Mouse (Mus musculus) forebrain, postnatal 0 days (tissue): ENCODE measurements around the gene Slc16a9. TPM values are rescaled to one million over a fixed set of nuclear protein-coding genes. Genes with fewer than 3 reads are reported as not detected.

Experiments used
- ATAC-seq: fragments of 200-750 bp; cut with Nextera tagmentation; 2 replicates; pipeline ENCODE4 v1.8.0; 2017; ENCODE audit warnings: mild to moderate bottlenecking, moderate library complexity
- DNase-seq: peaks from one replicate; pipeline ENCODE4 v3.0.0-alpha.2; 2015
- H3K27ac ChIP-seq: fragments of 300-500 bp; sonication (generic); 2 replicates; pipeline ENCODE4 v1.5.1; 2014; ENCODE audit warnings: low read depth, mild to moderate bottlenecking, antibody characterized with exemption, low read length, moderate library complexity, mixed read lengths
- H3K27me3 ChIP-seq: fragments of 300-500 bp; sonication (generic); 2 replicates; pipeline ENCODE4 v1.6.1; 2014; ENCODE audit warnings: mild to moderate bottlenecking, low read length, mixed read lengths; ENCODE audit not compliant: insufficient read depth
- H3K36me3 ChIP-seq: fragments of 300-500 bp; sonication (generic); 2 replicates; pipeline ENCODE4 v1.6.1; 2014; ENCODE audit warnings: mild to moderate bottlenecking, moderate library complexity; ENCODE audit not compliant: insufficient read depth
- H3K4me1 ChIP-seq: fragments of 300-500 bp; sonication (generic); 2 replicates; pipeline ENCODE4 v1.6.1; 2014; ENCODE audit warnings: antibody characterized with exemption; ENCODE audit not compliant: insufficient read depth
- H3K4me2 ChIP-seq: fragments of 300-500 bp; sonication (generic); 2 replicates; pipeline ENCODE4 v1.6.1; 2014; ENCODE audit warnings: low read depth, mild to moderate bottlenecking, moderate library complexity
- H3K4me3 ChIP-seq: fragments of 300-500 bp; sonication (generic); 2 replicates; pipeline ENCODE4 v1.5.1; 2014; ENCODE audit warnings: low read depth, low read length, mixed read lengths
- H3K9ac ChIP-seq: fragments of 300-500 bp; sonication (generic); 2 replicates; pipeline ENCODE4 v1.6.1; 2014; ENCODE audit warnings: mild to moderate bottlenecking
- H3K9me3 ChIP-seq: fragments of 300-500 bp; sonication (generic); 2 replicates; pipeline ENCODE4 v1.6.1; 2016; ENCODE audit warnings: low read length
- CTCF ChIP-seq: sonication (generic); IDR thresholded peaks from 2 replicates; pipeline ENCODE4 v1.5.1; 2016; ENCODE audit warnings: antibody characterized with exemption, control low read depth, low read depth
- WGBS: fragments of 180-500 bp; shearing (Covaris S2); extraction: QIAGEN DNeasy Blood & Tissue Kit; methylation state at CpG from one replicate; pipeline ENCODE4 v1.1.7; 2014; 5-methylcytosine and 5-hydroxymethylcytosine counted together
- polyA plus RNA-seq: library from polyadenylated mRNA; unstranded; fragments of >200 nt; fragmentation: Nextera tagmentation; extraction: Ambion mirVana; gene quantifications from 2 replicates; pipeline ENCODE4 v1.2.1, GENCODE M21; 2015
- total RNA-seq: library from RNA; depleted of rRNA; stranded (reverse); fragments of >200 nt; gene quantifications from 2 replicates; pipeline ENCODE4 v1.2.3, GENCODE M21; 2014

The Slc16a9 gene
- total and polyA plus RNA-seq, 2 experiments from 2014 or later, result 2.6 to 6.1 TPM

DNA sequence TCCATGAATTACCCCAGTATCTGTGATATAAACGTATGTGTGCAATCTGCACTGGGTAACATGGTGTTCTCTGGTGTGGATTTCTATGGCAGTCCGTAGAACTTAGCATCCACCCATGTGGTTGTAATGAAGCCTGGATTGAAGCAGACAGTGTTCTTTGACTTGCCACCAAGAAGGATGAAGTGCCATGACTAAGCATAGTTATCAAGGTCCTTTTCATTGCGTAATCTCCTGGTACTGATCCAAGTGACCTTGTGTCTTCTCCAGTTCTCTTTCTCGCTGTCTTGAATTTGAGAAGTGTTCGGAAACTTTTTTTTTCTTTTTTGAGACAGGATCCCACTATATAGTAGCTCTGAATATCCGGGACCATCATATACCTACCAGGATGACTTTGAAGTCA lies 20.3 kb upstream of the Slc16a9 start:
- no peak overlapping the region for H3K27ac ChIP-seq
- H3K4me1 ChIP-seq, result no peaks in the 10 kb centered on the region
- ATAC-seq (no peak), DNase-seq (no peak)
- no peak overlapping the region for H3K4me3 ChIP-seq
- no peak overlapping the region for H3K4me2 ChIP-seq
- no peaks in the 10 kb centered on the region for H3K9me3 ChIP-seq
- 92% methylated on average over 6 of the region's 6 CpGs for WGBS
- H3K36me3 ChIP-seq, result no peaks in the 10 kb centered on the region
- H3K27me3 ChIP-seq, result no peaks in the 10 kb centered on the region
- no peak overlapping the region for H3K9ac ChIP-seq
- no peak for TF ChIP-seq CTCF

DNA sequence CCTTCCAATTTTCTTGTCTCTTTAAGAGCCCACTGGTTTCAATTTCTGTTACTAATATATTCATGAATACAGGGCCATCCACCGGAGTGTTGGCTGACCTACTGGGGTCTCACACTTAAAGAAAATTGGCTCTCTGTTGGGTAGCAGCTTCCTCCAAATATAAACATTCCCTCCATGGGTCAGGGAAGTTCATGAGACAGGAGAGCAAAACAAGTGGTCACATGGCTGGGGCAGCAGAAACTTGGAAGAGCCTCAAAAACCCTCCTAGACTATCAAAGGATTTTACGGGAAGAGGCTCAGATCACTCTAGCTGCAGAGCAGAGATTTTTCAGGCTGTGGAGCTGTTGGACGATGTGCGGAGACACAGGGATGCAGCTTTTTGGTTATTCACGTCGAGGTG lies 19.1 kb upstream of the Slc16a9 start:
- Histone ChIP-seq H3K4me3 (no peak overlapping the region), H3K9me3 (no peaks in the 10 kb centered on the region), H3K9ac (no peak overlapping the region), H3K27me3 (no peaks in the 10 kb centered on the region), H3K4me1 (no peaks in the 10 kb centered on the region), H3K4me2 (no peak overlapping the region), H3K36me3 (no peaks in the 10 kb centered on the region), H3K27ac (no peak overlapping the region)
- TF ChIP-seq CTCF, result no peak
- 66% methylated on average over 6 of the region's 6 CpGs for whole genome bisulfite sequencing
- no peak for ATAC-seq
- DNase-seq, result no peak

GRCm38 (mm10) chr10:70226608-70227007 lies 18.3 kb upstream of the Slc16a9 start:
- ATAC-seq, result no peak
- Histone ChIP-seq H3K27me3 (no peaks in the 10 kb centered on the region), H3K4me2 (no peak overlapping the region), H3K27ac (no peak overlapping the region), H3K4me3 (no peak overlapping the region), H3K9me3 (no peaks in the 10 kb centered on the region), H3K36me3 (no peaks in the 10 kb centered on the region), H3K4me1 (no peaks in the 10 kb centered on the region), H3K9ac (no peak overlapping the region)
- DNase-seq, result no peak
- TF ChIP-seq CTCF, result no peak

- Histone ChIP-seq H3K36me3 (no peaks in the 10 kb centered on the region), H3K9me3 (no peaks in the 10 kb centered on the region), H3K27me3 (no peaks in the 10 kb centered on the region), H3K4me3 (no peak overlapping the region), H3K9ac (no peak overlapping the region), H3K4me2 (no peak overlapping the region), H3K4me1 (no peaks in the 10 kb centered on the region), H3K27ac (no peak overlapping the region)
- no peak for DNase-seq
- TF ChIP-seq CTCF, result no peak
- WGBS, result 84% methylated on average over 6 of the region's 6 CpGs
- no peak for ATAC-seq
These were observed 14.5 kb upstream of the Slc16a9 start for GRCm38 (mm10) chr10:70230352-70230751.

- Histone ChIP-seq H3K36me3 (no peaks in the 10 kb centered on the region), H3K4me2 (no peak overlapping the region), H3K9me3 (no peaks in the 10 kb centered on the region), H3K27ac (no peak overlapping the region), H3K4me3 (no peak overlapping the region), H3K9ac (no peak overlapping the region), H3K27me3 (no peaks in the 10 kb centered on the region), H3K4me1 (no peaks in the 10 kb centered on the region)
- DNase-seq (no peak), ATAC-seq (no peak)
- TF ChIP-seq CTCF, result no peak
- 69% methylated on average over 2 of the region's 2 CpGs for WGBS
These were observed 7.0 kb upstream of the Slc16a9 start for GRCm38 (mm10) chr10:70237936-70238335.

DNA sequence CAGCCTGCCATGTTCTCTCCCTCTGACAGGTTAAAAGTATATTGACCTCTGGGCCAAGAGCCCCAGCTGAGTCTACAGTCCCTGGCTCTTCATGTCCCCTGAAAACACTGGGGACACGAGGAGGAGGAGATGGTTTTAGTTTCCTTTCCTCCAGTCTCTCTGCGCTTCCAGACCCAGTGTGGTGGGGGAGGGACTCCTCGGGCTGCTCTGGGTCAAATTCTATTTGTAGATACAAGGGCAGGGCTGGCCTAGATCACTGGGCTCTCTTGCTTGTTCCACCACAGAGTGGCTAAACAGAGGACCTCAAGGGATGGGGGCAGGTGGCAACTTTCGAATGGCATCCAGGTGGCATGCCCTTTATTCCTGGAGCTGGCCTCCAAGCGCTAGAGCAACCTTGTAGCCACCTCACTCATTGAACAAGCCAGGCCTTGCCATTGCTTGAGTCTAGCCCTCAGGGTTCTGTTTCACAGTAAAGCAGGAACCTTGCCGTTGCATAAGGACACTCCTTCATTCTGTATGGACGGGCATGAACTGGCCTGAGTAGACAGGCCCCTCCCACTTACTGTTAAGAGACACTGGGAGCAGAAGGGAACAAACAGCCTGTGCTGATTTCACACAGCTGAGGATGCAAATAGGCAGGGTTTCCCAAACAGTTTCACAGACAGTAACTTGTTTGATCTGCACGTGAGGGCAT lies 2.0 kb upstream of the Slc16a9 start:
- Histone ChIP-seq H3K9ac (no peak overlapping the region), H3K9me3 (no peaks in the 10 kb centered on the region), H3K4me2 (no peak overlapping the region), H3K27ac (no peak overlapping the region), H3K27me3 (peaks cover 12% of the 10 kb centered on the region), H3K4me3 (no peak overlapping the region), H3K36me3 (no peaks in the 10 kb centered on the region), H3K4me1 (no peaks in the 10 kb centered on the region)
- TF ChIP-seq CTCF, result no peak
- DNase-seq, result no peak
- no peak for ATAC-seq
- 59% methylated on average over 8 of the region's 8 CpGs for WGBS

DNA sequence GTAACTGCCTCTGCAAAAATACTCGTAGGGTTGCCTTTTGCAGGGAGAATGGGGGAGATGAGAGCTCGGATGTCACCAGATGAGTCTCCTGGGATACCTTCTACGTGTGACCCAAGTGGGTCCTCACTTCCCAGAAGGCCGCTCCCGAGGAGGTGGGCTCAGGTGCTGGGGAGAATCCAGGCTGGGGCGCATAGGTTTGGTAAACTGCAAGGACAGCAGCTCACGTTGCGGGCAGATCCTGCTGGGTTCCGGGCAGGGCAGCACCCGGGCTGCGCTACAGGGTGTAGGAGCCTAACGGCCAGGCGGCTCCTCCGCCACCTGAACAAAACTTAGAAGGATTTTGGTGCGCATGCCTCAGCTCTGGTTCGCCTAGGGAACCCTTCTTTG lies 652 bp downstream of the Slc16a9 start:
- WGBS, result under 1% methylated on average over 16 of the region's 16 CpGs

More for the DNA sequence above, 652 bp downstream of the Slc16a9 start:
- peak; percentile 14; the same call in 1 of the 2 replicates for ATAC-seq
- H3K9ac ChIP-seq, result peak overlapping the region; percentile 74
- H3K27me3 ChIP-seq, result peaks cover 12% of the 10 kb centered on the region
- no peak overlapping the region for H3K27ac ChIP-seq
- H3K4me1 ChIP-seq, result no peaks in the 10 kb centered on the region
- H3K9me3 ChIP-seq, result no peaks in the 10 kb centered on the region
- no peak for TF ChIP-seq CTCF
- peak; percentile 15 for DNase-seq
- peak overlapping the region; percentile 98 for H3K4me2 ChIP-seq
- H3K36me3 ChIP-seq, result no peaks in the 10 kb centered on the region
- H3K4me3 ChIP-seq, result peak overlapping the region; percentile 63
